Mouse (Mus musculus) stomach, postnatal 0 days (tissue): ENCODE measurements around the gene Bmpr2.

Source experiments
- CTCF ChIP-seq: IDR thresholded peaks from 2 replicates; pipeline ENCODE4 v1.5.1; 2016; ENCODE audit warnings: antibody characterized with exemption, low read depth, mild to moderate bottlenecking, moderate library complexity
- EP300 ChIP-seq: optimal IDR thresholded peaks from 2 replicates; pipeline ENCODE3; 2016; ENCODE audit warnings: antibody characterized with exemption

GRCm38 (mm10) chr1:59734076-59734475 is 29.1 kb upstream of the Bmpr2 start:
- TF ChIP-seq CTCF (no peak), EP300 (no peak)
